Mouse (Mus musculus) liver, adult 2 months (tissue): Measurements from ENCODE around the gene Hdhd5. TPM values are rescaled to one million over a fixed set of nuclear protein-coding genes. Genes with fewer than 3 reads are reported as not detected.

Experiments
- DNase-seq: peaks from one replicate; pipeline ENCODE4 v3.0.0-alpha.2; 2011; ENCODE audit warnings: low read depth, low spot score; ENCODE audit errors: extremely low read depth
- H3K27ac ChIP-seq: fragments of 200-500 bp; replicated peaks from 2 replicates; pipeline ENCODE4 v1.5.1; 2012; ENCODE audit warnings: low read depth, mild to moderate bottlenecking, control low read depth, inconsistent platforms, low read length; ENCODE audit not compliant: insufficient read depth
- H3K27me3 ChIP-seq: fragments of 200-500 bp; 2 replicates; pipeline ENCODE4 v1.6.1; 2012; ENCODE audit warnings: mild to moderate bottlenecking, moderate library complexity, low read length, inconsistent platforms; ENCODE audit not compliant: control insufficient read depth, insufficient read depth
- H3K36me3 ChIP-seq: fragments of 200-500 bp; 2 replicates; pipeline ENCODE4 v1.6.1; 2012; ENCODE audit warnings: low read length, inconsistent platforms; ENCODE audit not compliant: control insufficient read depth, insufficient read depth
- H3K4me1 ChIP-seq: fragments of 200-500 bp; 2 replicates; pipeline ENCODE4 v1.6.1; 2011; ENCODE audit warnings: low read length; ENCODE audit not compliant: control insufficient read depth, insufficient read depth
- H3K4me3 ChIP-seq: fragments of 200-500 bp; 2 replicates; pipeline ENCODE4 v1.5.1; 2011; ENCODE audit warnings: low read depth, mild to moderate bottlenecking, control low read depth, low read length, moderate library complexity; ENCODE audit not compliant: insufficient read depth
- H3K79me2 ChIP-seq: fragments of 200-500 bp; 2 replicates; pipeline ENCODE4 v1.6.1; 2012; ENCODE audit warnings: inconsistent platforms, mild to moderate bottlenecking, low read length, moderate library complexity; ENCODE audit not compliant: control insufficient read depth, insufficient read depth
- H3K9ac ChIP-seq: fragments of 200-500 bp; 2 replicates; pipeline ENCODE4 v1.6.1; 2012; ENCODE audit warnings: low read depth, mild to moderate bottlenecking, control low read depth, inconsistent platforms, low read length
- CTCF ChIP-seq: fragments of 200-500 bp; IDR thresholded peaks from 2 replicates; pipeline ENCODE4 v1.5.1; 2011; ENCODE audit warnings: low read depth, low read length, control low read depth
- POLR2A ChIP-seq: fragments of 200-500 bp; IDR thresholded peaks from 2 replicates; pipeline ENCODE4 v1.6.1; 2011; ENCODE audit warnings: low read length, control low read depth; ENCODE audit not compliant: insufficient read depth; ENCODE audit errors: extremely low read depth
- WGBS: fragments of 180-500 bp; shearing (Covaris S2); methylation state at CpG from one replicate; pipeline ENCODE4 v1.1.7; 2018; 5-methylcytosine and 5-hydroxymethylcytosine counted together
- polyA plus RNA-seq: library from polyadenylated mRNA; depleted of rRNA; stranded (reverse); fragments of >200 nt; gene quantifications from 2 replicates; pipeline ENCODE4 v1.2.3, GENCODE M21; 2012
- total RNA-seq: library from RNA; depleted of rRNA; stranded (reverse); fragments of >200 nt; gene quantifications from 2 replicates; pipeline ENCODE4 v1.2.3, GENCODE M21; 2014

The Hdhd5 gene
- total and polyA plus RNA-seq, 2 experiments, result 21.1 to 32.6 TPM

DNA sequence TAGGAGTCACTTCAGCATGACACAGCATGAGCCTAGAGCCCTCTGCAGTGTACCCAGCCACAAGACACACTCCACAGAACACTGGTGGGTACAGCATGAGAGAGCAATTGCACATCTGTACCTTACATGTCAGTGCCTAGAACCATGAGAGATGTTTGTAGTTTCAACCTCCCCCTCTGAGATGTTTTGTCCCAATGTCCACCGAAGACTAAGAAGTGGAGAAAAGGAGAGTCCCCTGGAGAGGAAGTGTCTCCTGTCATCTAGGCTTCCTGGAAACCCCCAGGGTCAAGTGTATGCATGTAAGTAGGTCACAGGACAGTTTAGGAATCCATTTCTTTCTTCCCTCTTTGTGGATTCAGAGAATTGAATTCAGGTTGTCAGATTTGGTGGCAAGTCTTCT lies 41.3 kb upstream of the Hdhd5 start:
- WGBS, result 78% methylated on average over 1 of the region's 1 CpGs
- Histone ChIP-seq H3K79me2 (no peaks in the 10 kb centered on the region), H3K27ac (no peak overlapping the region), H3K36me3 (no peaks in the 10 kb centered on the region), H3K27me3 (no peaks in the 10 kb centered on the region), H3K4me1 (no peaks in the 10 kb centered on the region), H3K4me3 (no peak overlapping the region), H3K9ac (no peak overlapping the region)
- no peak for DNase-seq
- TF ChIP-seq CTCF, result no peak
- TF ChIP-seq POLR2A, result no peak

GRCm38 (mm10) chr6:120568257-120568656 lies 37.1 kb upstream of the Hdhd5 start:
- WGBS, result 77% methylated on average over 1 of the region's 1 CpGs
- TF ChIP-seq CTCF, result no peak
- no peak overlapping the region for H3K27ac ChIP-seq

GRCm38 (mm10) chr6:120566911-120567909 lies 36.1 kb upstream of the Hdhd5 start:
- peak; percentile 38 for DNase-seq
- Histone ChIP-seq H3K36me3 (no peaks in the 10 kb centered on the region), H3K79me2 (no peaks in the 10 kb centered on the region), H3K9ac (no peak overlapping the region), H3K4me1 (no peaks in the 10 kb centered on the region), H3K27me3 (no peaks in the 10 kb centered on the region), H3K27ac (0 out of 2 replicates have a peak overlapping the region, but pooled peaks have one; percentile 36), H3K4me3 (no peak overlapping the region)
- 56% methylated on average over 18 of the region's 18 CpGs for WGBS
- no peak for TF ChIP-seq POLR2A
- no peak for TF ChIP-seq CTCF

More at GRCm38 (mm10) chr6:120568257-120568656, 37.1 kb upstream of the Hdhd5 start:
- Histone ChIP-seq H3K9ac (no peak overlapping the region), H3K79me2 (no peaks in the 10 kb centered on the region), H3K36me3 (no peaks in the 10 kb centered on the region), H3K4me3 (no peak overlapping the region), H3K4me1 (no peaks in the 10 kb centered on the region), H3K27me3 (no peaks in the 10 kb centered on the region)
- no peak for DNase-seq

- Histone ChIP-seq H3K36me3 (no peaks in the 10 kb centered on the region), H3K4me3 (no peak overlapping the region), H3K27me3 (no peaks in the 10 kb centered on the region), H3K27ac (no peak overlapping the region), H3K79me2 (no peaks in the 10 kb centered on the region), H3K4me1 (no peaks in the 10 kb centered on the region), H3K9ac (no peak overlapping the region)
- 92% methylated on average over 8 of the region's 8 CpGs for WGBS
- no peak for TF ChIP-seq POLR2A
- no peak for TF ChIP-seq CTCF
- DNase-seq, result no peak
These were observed 25.5 kb upstream of the Hdhd5 start for GRCm38 (mm10) chr6:120556641-120557040.

DNA sequence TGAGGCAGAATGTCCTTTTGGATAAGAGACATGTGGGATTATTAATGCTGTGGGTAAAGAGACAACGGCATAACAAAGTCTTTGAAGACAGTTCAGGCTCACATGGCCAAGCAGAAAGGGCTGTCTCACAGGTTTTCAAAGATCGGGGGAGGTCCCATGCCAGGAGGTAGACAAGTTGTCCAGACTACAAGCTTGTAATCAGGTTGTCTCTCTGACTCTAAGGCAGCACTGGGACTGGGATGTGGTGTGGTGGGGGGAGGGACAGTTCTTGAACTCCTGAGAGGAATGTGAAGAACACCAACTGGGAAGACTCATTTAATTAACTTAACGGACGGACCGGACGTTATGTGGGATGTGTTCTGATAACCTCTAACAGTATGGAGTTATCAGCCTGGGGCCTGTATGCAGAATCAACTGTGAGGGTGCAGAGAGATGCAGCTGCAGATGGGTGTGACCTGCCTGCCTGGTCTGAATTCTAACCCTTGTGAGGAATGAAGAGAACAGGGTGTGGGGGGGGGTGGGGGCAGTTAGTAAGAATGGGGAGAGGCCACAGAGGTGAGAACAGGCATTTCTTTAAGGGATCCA lies 25.0 kb upstream of the Hdhd5 start:
- DNase-seq, result no peak
- TF ChIP-seq CTCF (no peak), POLR2A (no peak)
- no peaks in the 10 kb centered on the region for H3K27me3 ChIP-seq
- no peak overlapping the region for H3K9ac ChIP-seq
- H3K79me2 ChIP-seq, result no peaks in the 10 kb centered on the region
- no peaks in the 10 kb centered on the region for H3K36me3 ChIP-seq
- WGBS, result 86% methylated on average over 6 of the region's 6 CpGs
- no peak overlapping the region for H3K4me3 ChIP-seq
- no peak overlapping the region for H3K27ac ChIP-seq
- no peaks in the 10 kb centered on the region for H3K4me1 ChIP-seq
